Mouse (Mus musculus): ENCODE results near the gene Gm42669. TPM values are rescaled to one million over a fixed set of nuclear protein-coding genes. Genes with fewer than 3 reads are reported as not detected.

Gm42669 gene
- polyA plus RNA-seq, 1 experiment from 2014 or later = 0.95 TPM

DNA sequence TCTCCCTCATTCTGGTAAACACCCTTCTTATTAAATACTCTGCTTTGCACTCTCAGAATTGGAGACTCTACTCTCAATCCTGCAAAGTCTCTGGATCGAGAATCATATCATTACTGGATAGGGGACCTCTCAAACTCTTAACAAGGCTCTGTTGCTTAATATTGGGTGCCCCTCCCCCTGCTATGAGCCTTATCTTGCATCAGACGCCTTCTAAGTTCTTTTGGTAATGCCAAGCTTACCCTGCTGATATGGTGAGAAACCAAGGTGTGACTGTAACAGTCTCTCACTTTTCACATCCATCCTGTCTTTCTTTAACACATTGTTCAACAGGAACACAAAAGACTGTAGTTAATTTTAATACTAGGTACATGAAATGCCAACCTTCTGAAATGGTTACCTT is 26.2 kb downstream of the Gm42669 start:
- ATAC-seq (ENCODE audit: insufficient number of reproducible peaks, insufficient read depth, low FRiP score, low read depth) = no peak
- no peaks in the 10 kb centered on the region for H3K27me3 ChIP-seq (ENCODE audit: control insufficient read depth, insufficient read depth, low read length)
- 68% methylated on average over 2 of the region's 2 CpGs for WGBS
- H3K9ac ChIP-seq (replicated peaks; ENCODE audit: low read depth, low read length) = no peak overlapping the region
- H3K9me3 ChIP-seq (ENCODE audit: control insufficient read depth, low read depth, low read length) = no peaks in the 10 kb centered on the region
- H3K4me1 ChIP-seq (ENCODE audit: control insufficient read depth, insufficient read depth, low read length) = no peaks in the 10 kb centered on the region
- no peaks in the 10 kb centered on the region for H3K36me3 ChIP-seq (ENCODE audit: control insufficient read depth, insufficient read depth, low read length)
- no peak overlapping the region for H3K4me3 ChIP-seq (ENCODE audit: low read depth, low read length)
- H3K4me2 ChIP-seq (replicated peaks; ENCODE audit: low read depth, low read length) = no peak overlapping the region
- H3K27ac ChIP-seq (ENCODE audit: low read length) = no peak overlapping the region

GRCm38 (mm10) chr5:107534581-107534980 is 27.2 kb downstream of the Gm42669 start, which contains the start of gene 1700028K03Rik:
Gene 1700028K03Rik (plus strand): TSS chr5:107534709.
- 71% methylated on average over 15 of the region's 15 CpGs for WGBS
- no peak within 1 kb of the TSS for H3K27ac ChIP-seq (ENCODE audit: low read length)
- no peaks in the 10 kb centered on the region for H3K27me3 ChIP-seq (ENCODE audit: control insufficient read depth, insufficient read depth, low read length)
- H3K9ac ChIP-seq (replicated peaks; ENCODE audit: low read depth, low read length) = no peak within 1 kb of the TSS
- no peaks in the 10 kb centered on the region for H3K4me1 ChIP-seq (ENCODE audit: control insufficient read depth, insufficient read depth, low read length)
- H3K4me2 ChIP-seq (replicated peaks; ENCODE audit: low read depth, low read length) = no peak within 1 kb of the TSS
- H3K9me3 ChIP-seq (ENCODE audit: control insufficient read depth, low read depth, low read length) = no peaks in the 10 kb centered on the region
- H3K36me3 ChIP-seq (ENCODE audit: control insufficient read depth, insufficient read depth, low read length) = no peaks in the 10 kb centered on the region
- ATAC-seq (ENCODE audit: insufficient number of reproducible peaks, insufficient read depth, low FRiP score, low read depth) = no peak
- no peak within 1 kb of the TSS for H3K4me3 ChIP-seq (ENCODE audit: low read depth, low read length)

- no peaks in the 10 kb centered on the region for H3K27me3 ChIP-seq (ENCODE audit: control insufficient read depth, insufficient read depth, low read length)
- H3K4me1 ChIP-seq (ENCODE audit: control insufficient read depth, insufficient read depth, low read length) = no peaks in the 10 kb centered on the region
- WGBS = 43% methylated on average over 7 of the region's 7 CpGs
- H3K36me3 ChIP-seq (ENCODE audit: control insufficient read depth, insufficient read depth, low read length) = no peaks in the 10 kb centered on the region
- no peak overlapping the region for H3K4me2 ChIP-seq (replicated peaks; ENCODE audit: low read depth, low read length)
- ATAC-seq (ENCODE audit: insufficient number of reproducible peaks, insufficient read depth, low FRiP score, low read depth) = no peak
- no peak overlapping the region for H3K9ac ChIP-seq (replicated peaks; ENCODE audit: low read depth, low read length)
- H3K9me3 ChIP-seq (ENCODE audit: control insufficient read depth, low read depth, low read length) = no peaks in the 10 kb centered on the region
- H3K4me3 ChIP-seq (ENCODE audit: low read depth, low read length) = no peak overlapping the region
- H3K27ac ChIP-seq (ENCODE audit: low read length) = no peak overlapping the region
Measured at GRCm38 (mm10) chr5:107541696-107542095, 34.3 kb downstream of the Gm42669 start.

DNA sequence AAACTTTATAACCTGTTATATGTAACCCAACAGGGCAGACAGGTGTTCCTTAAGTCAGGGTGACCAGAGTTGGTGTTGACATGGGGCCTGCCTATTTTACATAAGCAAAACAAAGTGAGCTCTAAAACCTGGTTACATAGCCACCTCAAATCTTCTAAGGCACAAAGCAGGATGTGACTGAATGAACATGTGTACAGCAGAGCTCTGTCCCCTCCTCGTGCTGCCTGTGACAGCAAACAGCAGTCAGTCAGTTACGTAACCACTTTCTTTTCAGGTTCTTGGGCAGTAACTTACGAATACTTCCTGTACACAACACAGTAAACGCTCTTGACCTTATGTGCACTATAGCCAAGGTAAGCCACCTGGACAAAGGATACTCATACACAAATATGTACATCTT is 38.5 kb downstream of the Gm42669 start:
- ATAC-seq (ENCODE audit: insufficient number of reproducible peaks, insufficient read depth, low FRiP score, low read depth) = no peak
- no peak overlapping the region for H3K4me2 ChIP-seq (replicated peaks; ENCODE audit: low read depth, low read length)
- no peak overlapping the region for H3K4me3 ChIP-seq (ENCODE audit: low read depth, low read length)
- H3K27me3 ChIP-seq (ENCODE audit: control insufficient read depth, insufficient read depth, low read length) = no peaks in the 10 kb centered on the region
- H3K9ac ChIP-seq (replicated peaks; ENCODE audit: low read depth, low read length) = no peak overlapping the region
- H3K9me3 ChIP-seq (ENCODE audit: control insufficient read depth, low read depth, low read length) = no peaks in the 10 kb centered on the region
- WGBS = 77% methylated on average over 4 of the region's 4 CpGs
- H3K4me1 ChIP-seq (ENCODE audit: control insufficient read depth, insufficient read depth, low read length) = no peaks in the 10 kb centered on the region
- H3K36me3 ChIP-seq (ENCODE audit: control insufficient read depth, insufficient read depth, low read length) = peaks cover 11% of the 10 kb centered on the region; the same call in 1 of the 2 replicates
- no peak overlapping the region for H3K27ac ChIP-seq (ENCODE audit: low read length)

GRCm38 (mm10) chr5:107547955-107548354 is 40.5 kb downstream of the Gm42669 start:
- H3K4me2 ChIP-seq (replicated peaks; ENCODE audit: low read depth, low read length) = no peak overlapping the region
- ATAC-seq (ENCODE audit: insufficient number of reproducible peaks, insufficient read depth, low FRiP score, low read depth) = no peak
- WGBS = 76% methylated on average over 3 of the region's 3 CpGs

DNA sequence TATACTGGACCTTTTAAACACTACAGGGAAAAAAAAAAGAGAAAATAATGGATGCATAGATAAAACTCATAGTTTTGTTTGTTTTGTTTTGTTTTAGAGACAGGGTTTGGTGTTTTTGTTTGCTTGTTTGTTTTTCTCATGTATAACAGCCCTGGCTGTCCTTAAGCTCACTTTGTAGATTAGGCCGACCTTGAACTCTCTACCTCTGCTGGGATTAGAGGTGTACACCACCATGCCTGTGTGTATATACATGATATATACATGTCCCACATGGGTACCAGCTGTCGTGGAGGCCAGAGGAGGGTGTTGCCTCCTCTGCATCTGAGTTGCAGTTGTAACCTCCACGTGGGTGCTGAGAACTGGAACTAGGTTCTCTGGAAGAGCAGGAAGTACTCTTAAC is 41.0 kb downstream of the Gm42669 start:
- H3K4me3 ChIP-seq (ENCODE audit: low read depth, low read length) = no peak overlapping the region
- 87% methylated on average over 3 of the region's 3 CpGs for WGBS
- no peaks in the 10 kb centered on the region for H3K9me3 ChIP-seq (ENCODE audit: control insufficient read depth, low read depth, low read length)
- H3K36me3 ChIP-seq (ENCODE audit: control insufficient read depth, insufficient read depth, low read length) = peaks cover 11% of the 10 kb centered on the region
- H3K27ac ChIP-seq (ENCODE audit: low read length) = no peak overlapping the region
- no peaks in the 10 kb centered on the region for H3K27me3 ChIP-seq (ENCODE audit: control insufficient read depth, insufficient read depth, low read length)
- H3K4me1 ChIP-seq (ENCODE audit: control insufficient read depth, insufficient read depth, low read length) = no peaks in the 10 kb centered on the region
- H3K9ac ChIP-seq (replicated peaks; ENCODE audit: low read depth, low read length) = no peak overlapping the region
- no peak overlapping the region for H3K4me2 ChIP-seq (replicated peaks; ENCODE audit: low read depth, low read length)
- ATAC-seq (ENCODE audit: insufficient number of reproducible peaks, insufficient read depth, low FRiP score, low read depth) = no peak

More at GRCm38 (mm10) chr5:107547955-107548354, 40.5 kb downstream of the Gm42669 start:
- H3K9me3 ChIP-seq (ENCODE audit: control insufficient read depth, low read depth, low read length) = no peaks in the 10 kb centered on the region
- no peaks in the 10 kb centered on the region for H3K27me3 ChIP-seq (ENCODE audit: control insufficient read depth, insufficient read depth, low read length)
- peaks cover 11% of the 10 kb centered on the region for H3K36me3 ChIP-seq (ENCODE audit: control insufficient read depth, insufficient read depth, low read length)
- no peak overlapping the region for H3K9ac ChIP-seq (replicated peaks; ENCODE audit: low read depth, low read length)
- no peaks in the 10 kb centered on the region for H3K4me1 ChIP-seq (ENCODE audit: control insufficient read depth, insufficient read depth, low read length)
- H3K27ac ChIP-seq (ENCODE audit: low read length) = no peak overlapping the region
- H3K4me3 ChIP-seq (ENCODE audit: low read depth, low read length) = no peak overlapping the region

GRCm38 (mm10) chr5:107554336-107554735 is 46.9 kb downstream of the Gm42669 start:
- Histone ChIP-seq H3K27ac (ENCODE audit: low read length) (no peak overlapping the region), H3K4me1 (ENCODE audit: control insufficient read depth, insufficient read depth, low read length) (no peaks in the 10 kb centered on the region), H3K27me3 (ENCODE audit: control insufficient read depth, insufficient read depth, low read length) (no peaks in the 10 kb centered on the region), H3K36me3 (ENCODE audit: control insufficient read depth, insufficient read depth, low read length) (peaks cover 32% of the 10 kb centered on the region), H3K4me2 (replicated peaks; ENCODE audit: low read depth, low read length) (no peak overlapping the region), H3K9ac (replicated peaks; ENCODE audit: low read depth, low read length) (no peak overlapping the region), H3K9me3 (ENCODE audit: control insufficient read depth, low read depth, low read length) (no peaks in the 10 kb centered on the region), H3K4me3 (ENCODE audit: low read depth, low read length) (no peak overlapping the region)
- 62% methylated on average over 5 of the region's 5 CpGs for WGBS
- ATAC-seq (ENCODE audit: insufficient number of reproducible peaks, insufficient read depth, low FRiP score, low read depth) = no peak

GRCm38 (mm10) chr5:107556969-107557368 is 49.5 kb downstream of the Gm42669 start:
- no peaks in the 10 kb centered on the region for H3K4me1 ChIP-seq (ENCODE audit: control insufficient read depth, insufficient read depth, low read length)
- no peaks in the 10 kb centered on the region for H3K9me3 ChIP-seq (ENCODE audit: control insufficient read depth, low read depth, low read length)
- H3K27ac ChIP-seq (ENCODE audit: low read length) = no peak overlapping the region
- H3K36me3 ChIP-seq (ENCODE audit: control insufficient read depth, insufficient read depth, low read length) = peaks cover 36% of the 10 kb centered on the region
- 35% methylated on average over 3 of the region's 3 CpGs for WGBS
- H3K27me3 ChIP-seq (ENCODE audit: control insufficient read depth, insufficient read depth, low read length) = no peaks in the 10 kb centered on the region
- no peak overlapping the region for H3K4me3 ChIP-seq (ENCODE audit: low read depth, low read length)
- no peak overlapping the region for H3K4me2 ChIP-seq (replicated peaks; ENCODE audit: low read depth, low read length)
- H3K9ac ChIP-seq (replicated peaks; ENCODE audit: low read depth, low read length) = no peak overlapping the region
- no peak for ATAC-seq (ENCODE audit: insufficient number of reproducible peaks, insufficient read depth, low FRiP score, low read depth)

DNA sequence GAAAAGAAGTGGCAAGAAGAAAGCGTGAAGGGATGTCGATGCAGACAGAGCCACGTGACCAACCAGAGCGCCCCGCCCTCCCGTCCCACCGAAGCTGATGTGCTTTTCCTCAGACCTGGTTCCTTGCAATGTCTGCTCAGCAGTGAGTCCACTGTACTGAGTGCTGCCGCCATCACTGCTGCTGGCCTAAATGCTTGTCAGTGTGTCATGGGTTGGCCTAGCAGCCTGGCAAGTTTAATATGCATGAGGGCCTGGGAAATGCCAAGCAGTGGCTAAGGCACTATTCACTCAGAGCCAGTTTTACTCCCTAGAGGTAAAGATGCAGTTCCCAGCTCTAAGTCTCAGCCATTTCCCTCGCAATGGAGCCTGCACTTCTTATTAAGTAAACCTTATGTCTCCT is 61.7 kb downstream of the Gm42669 start:
- Histone ChIP-seq H3K36me3 (ENCODE audit: control insufficient read depth, insufficient read depth, low read length) (peaks cover 21% of the 10 kb centered on the region), H3K9ac (replicated peaks; ENCODE audit: low read depth, low read length) (no peak overlapping the region), H3K9me3 (ENCODE audit: control insufficient read depth, low read depth, low read length) (no peaks in the 10 kb centered on the region), H3K4me1 (ENCODE audit: control insufficient read depth, insufficient read depth, low read length) (no peaks in the 10 kb centered on the region), H3K27ac (ENCODE audit: low read length) (no peak overlapping the region), H3K4me2 (replicated peaks; ENCODE audit: low read depth, low read length) (no peak overlapping the region), H3K27me3 (ENCODE audit: control insufficient read depth, insufficient read depth, low read length) (no peaks in the 10 kb centered on the region), H3K4me3 (ENCODE audit: low read depth, low read length) (no peak overlapping the region)
- no peak for ATAC-seq (ENCODE audit: insufficient number of reproducible peaks, insufficient read depth, low FRiP score, low read depth)
- 93% methylated on average over 9 of the region's 9 CpGs for WGBS
